Mouse (Mus musculus): ENCODE measurements around the gene Nxf7. TPM values are rescaled to one million over a fixed set of nuclear protein-coding genes. Genes with fewer than 3 reads are reported as not detected.
"Not testable (repeated sequence)": the region's sequence is repeated elsewhere in the genome, so short reads cannot be mapped to it uniquely, and the experiment has no call there.

Nxf7 gene
- not detected for total RNA-seq (2021)

- no peak for DNase-seq
Observed at GRCm38 (mm10) chrX:135598677-135599076, at the start of gene Nxf7. Nxf7 (minus strand) TSS chrX:135598777.

DNA sequence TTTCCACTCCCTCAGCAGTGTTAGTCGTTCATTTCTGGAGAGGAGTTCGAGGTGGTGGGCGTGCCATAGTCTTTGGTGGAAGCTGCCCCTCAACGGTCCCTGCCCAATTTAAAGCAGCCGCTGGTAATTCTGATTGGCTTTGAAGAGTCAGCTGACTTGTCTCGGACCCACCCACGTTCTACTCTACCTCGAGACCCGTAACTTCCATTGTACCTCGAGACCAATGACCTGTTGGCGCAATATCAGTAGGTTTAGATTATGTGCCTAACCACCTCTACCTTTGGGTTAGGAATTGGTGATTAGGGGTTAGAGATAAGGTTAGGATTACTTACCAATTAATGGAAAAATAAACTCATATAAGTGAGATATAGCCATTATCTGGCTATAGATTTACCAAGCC is 29.0 kb upstream of the Nxf7 start, which contains the start of gene Prame:
Gene Prame, minus strand, starts transcription at position 101 of the 400 bp plus-strand sequence.
- no peak for DNase-seq

DNA sequence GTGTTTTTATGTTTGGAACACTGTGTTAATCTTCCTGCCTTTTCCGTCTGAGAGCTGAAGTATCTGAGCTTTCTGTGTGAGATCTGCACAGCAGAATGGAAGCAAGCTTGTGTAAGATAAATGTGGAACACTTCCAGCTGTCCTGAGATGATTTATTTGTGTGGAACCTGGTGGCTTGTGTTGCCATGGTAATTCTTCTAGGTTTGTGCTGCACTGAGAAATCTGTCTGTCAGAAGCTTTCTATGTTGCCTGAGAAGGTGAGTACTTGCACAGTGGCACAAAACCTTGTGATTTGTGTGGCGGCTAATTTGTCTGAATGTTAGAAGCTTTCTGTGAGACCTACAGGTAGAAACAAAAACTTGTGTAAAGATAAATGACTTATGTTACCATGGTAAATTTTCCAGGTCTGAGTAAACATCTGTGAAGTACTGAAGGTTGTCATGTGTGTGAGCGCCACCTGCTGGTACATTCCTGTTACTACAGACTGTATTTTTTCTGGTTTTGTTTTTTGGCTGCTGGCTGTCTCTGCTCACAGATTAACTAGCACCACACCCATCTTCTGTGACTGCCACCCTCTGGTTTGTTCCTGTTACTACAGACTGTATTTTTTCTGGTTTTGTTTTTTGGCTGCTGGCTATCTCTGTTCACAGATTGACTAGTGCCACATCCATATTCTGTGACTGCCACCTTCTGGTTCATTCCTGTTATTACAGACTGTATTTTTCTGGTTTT is 2.9 kb upstream of the Nxf7 start:
- DNase-seq, result peak; percentile 12

DNA sequence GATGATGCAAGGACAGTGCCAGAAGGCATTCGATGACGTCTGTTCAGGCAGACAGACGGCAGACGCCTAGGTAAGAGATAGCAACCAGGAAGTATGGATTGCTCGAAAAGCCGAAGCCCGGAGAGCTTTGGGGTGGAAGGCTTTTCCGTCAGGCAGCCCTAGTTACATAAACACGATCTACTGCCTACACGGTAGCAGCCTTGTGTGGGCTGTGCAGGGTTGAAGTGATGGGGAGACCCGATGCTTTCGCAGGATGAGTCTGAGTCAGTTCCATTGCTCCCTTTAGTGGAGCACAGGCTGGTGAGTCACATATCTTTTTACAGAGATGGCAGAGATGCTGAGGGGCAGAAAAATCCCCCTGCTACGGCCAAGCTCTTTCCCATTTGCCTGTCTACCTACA is 481 bp downstream of the Nxf7 start:
- peak; percentile 9 to 19 for DNase-seq

- no peak for DNase-seq
Observed at GRCm38 (mm10) chrX:135576412-135576811, 22.2 kb downstream of the Nxf7 start.

DNA sequence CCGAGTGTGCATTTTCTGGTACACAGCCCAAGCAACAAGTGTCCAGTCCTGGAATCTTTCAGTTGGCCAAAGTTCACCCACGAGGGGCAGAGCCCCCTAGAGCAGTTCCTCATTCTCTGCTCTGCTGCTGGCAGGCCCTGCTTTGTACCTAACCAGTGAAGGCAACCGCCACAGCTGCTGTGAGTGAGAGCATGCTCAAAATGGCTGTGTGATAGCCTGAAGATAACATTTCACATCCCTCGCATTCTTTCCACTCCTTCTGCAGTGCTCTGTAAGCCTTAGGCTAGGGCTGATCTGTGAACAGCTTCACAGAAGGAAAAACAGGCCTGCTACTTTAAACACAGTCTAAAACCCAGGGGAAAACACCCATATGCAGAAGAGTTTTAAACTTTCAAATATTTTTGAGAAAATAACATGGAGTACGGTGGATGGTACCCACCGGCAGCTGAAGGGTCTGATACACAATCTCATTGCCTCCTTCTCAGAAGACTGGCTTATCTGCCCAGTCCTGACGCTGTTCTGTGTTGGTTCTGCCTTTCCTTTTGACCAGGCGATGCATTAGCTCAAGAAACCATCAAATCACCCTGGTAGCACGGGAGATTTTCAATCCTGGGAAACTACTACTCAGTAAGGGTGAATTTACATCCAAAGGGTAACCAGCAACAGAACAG is 23.5 kb downstream of the Nxf7 start:
- DNase-seq, result not testable (repeated sequence)

DNA sequence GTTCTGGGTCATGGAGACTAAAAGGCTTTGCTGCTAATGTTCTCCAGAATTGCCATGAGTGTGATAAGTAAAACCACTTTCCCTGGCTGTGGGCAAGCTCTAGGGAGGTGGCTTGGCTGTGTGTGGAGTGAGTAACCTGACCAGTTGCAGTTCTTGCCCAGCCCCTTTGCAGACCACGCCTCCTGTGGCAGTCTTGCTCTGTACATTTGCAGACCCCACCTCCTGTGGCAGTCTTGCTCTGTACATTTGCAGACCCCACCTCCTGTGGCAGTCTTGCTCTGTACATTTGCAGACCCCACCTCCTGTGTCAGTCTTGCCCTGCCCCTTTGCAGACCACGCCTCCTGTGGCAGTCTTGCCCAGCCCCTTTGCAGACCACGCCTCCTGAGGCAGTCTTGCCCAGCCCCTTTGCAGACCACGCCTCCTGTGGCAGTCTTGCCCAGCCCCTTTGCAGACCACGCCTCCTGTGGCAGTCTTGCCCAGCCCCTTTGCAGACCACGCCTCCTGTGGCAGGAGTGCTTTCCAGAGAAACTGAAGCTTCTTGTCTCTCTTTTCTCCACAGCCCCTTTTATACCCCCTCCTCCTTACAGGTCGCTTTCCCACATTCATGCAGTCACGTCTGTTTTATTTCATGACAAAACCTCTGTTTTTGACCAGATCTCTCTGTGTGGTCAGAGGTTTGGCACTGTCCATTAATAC is 24.2 kb downstream of the Nxf7 start:
- DNase-seq, result not testable (repeated sequence)

GRCm38 (mm10) chrX:135569467-135569866 is 29.1 kb downstream of the Nxf7 start:
- peak; percentile 48 to 51 for DNase-seq

GRCm38 (mm10) chrX:135564934-135565333 is 33.6 kb downstream of the Nxf7 start:
- DNase-seq, result not testable (repeated sequence)

GRCm38 (mm10) chrX:135562841-135563240 is 35.7 kb downstream of the Nxf7 start:
- DNase-seq, result no peak

- DNase-seq, result not testable (repeated sequence)
Observed at GRCm38 (mm10) chrX:135561693-135562092, 36.9 kb downstream of the Nxf7 start.

- not testable (repeated sequence) for DNase-seq
Observed at GRCm38 (mm10) chrX:135560933-135561332, 37.6 kb downstream of the Nxf7 start.

DNA sequence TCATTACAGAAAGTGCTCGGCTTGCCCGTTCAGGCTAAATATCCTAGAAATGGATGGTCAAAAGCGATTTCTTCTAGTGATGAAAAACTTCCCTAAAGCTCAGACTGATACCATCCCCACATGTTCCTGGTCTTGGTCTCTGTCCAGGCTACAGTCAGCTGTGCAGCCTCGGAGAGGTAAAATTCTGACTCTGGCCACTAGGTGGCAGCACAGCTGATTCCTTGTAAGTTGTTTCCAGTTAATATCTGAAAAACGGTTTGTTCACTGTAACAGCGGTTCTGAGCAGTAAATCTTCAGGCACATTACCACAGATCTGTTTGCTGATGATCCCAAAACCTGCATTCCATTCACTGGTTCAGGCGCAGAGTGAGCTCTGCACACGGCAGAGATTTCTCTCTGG is 38.9 kb downstream of the Nxf7 start:
- DNase-seq, result peak; percentile 14 to 18

Other genes with a start within 250 kb of the Nxf7 start
- gene Gm5128, start 225.5 kb downstream of the Nxf7 start, total RNA-seq (2021), result not detected
- not detected for gene Gm7903, start 164.9 kb downstream of the Nxf7 start, total RNA-seq (2021)
- gene AV320801, start 104.2 kb downstream of the Nxf7 start, total RNA-seq (2021), result not detected
- not detected for gene Prame, start 28.9 kb upstream of the Nxf7 start, total RNA-seq (2021)
- gene Tcp11x2, start 95.0 kb upstream of the Nxf7 start, total RNA-seq (2021), result not detected
- not detected for gene Tmsb15a, start 126.5 kb upstream of the Nxf7 start, total RNA-seq (2021)
- gene Armcx5, start 144.0 kb upstream of the Nxf7 start, total RNA-seq (2021), result 10 to 100 TPM; 22.7 to 23.9 TPM
- 100 to 1,000 TPM; 316 to 323 TPM for gene Gprasp1, start 144.0 kb upstream of the Nxf7 start, total RNA-seq (2021)
- gene Bhlhb9, start 198.8 kb upstream of the Nxf7 start, total RNA-seq (2021), result 10 to 100 TPM; 72.2 to 76.5 TPM
- gene Gprasp2, start 240.3 kb upstream of the Nxf7 start, total RNA-seq (2021), result 100 to 1,000 TPM; 187 to 189 TPM

Measured in layer of hippocampus, postnatal 36 days (tissue).